Mouse (Mus musculus): ENCODE results near the gene Trim2.

Gene Trim2

GRCm38 (mm10) chr3:84287256-84287655 lies 19.4 kb downstream of the Trim2 start:
- no peak for DNase-seq (ENCODE audit: low read depth, low spot score)

DNA sequence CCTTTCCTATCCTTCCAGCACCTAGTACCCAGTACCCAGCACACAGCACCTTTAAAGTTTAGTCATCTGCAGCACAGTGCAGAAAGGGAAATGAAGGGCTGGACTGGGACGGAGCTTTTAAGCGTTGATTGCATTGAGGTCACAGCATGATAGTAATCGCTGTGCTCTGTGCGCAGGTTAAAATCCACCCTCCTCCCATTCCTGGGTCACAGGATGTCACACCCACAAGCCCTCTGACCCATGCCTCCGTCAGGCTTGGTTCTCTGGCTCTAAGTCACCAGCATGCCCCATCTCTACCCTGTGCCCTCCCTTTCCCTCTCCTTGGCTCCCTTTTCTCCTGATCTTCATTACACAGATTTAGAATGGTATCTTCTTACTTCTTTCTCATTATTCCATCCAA lies 20.4 kb downstream of the Trim2 start:
- no peak for DNase-seq (ENCODE audit: low read depth, low spot score)

GRCm38 (mm10) chr3:84284796-84285195 lies 21.9 kb downstream of the Trim2 start:
- no peak for DNase-seq (ENCODE audit: low read depth, low spot score)

- no peak for DNase-seq (ENCODE audit: low read depth, low spot score)
These were observed 23.2 kb downstream of the Trim2 start for GRCm38 (mm10) chr3:84283524-84283923.

DNA sequence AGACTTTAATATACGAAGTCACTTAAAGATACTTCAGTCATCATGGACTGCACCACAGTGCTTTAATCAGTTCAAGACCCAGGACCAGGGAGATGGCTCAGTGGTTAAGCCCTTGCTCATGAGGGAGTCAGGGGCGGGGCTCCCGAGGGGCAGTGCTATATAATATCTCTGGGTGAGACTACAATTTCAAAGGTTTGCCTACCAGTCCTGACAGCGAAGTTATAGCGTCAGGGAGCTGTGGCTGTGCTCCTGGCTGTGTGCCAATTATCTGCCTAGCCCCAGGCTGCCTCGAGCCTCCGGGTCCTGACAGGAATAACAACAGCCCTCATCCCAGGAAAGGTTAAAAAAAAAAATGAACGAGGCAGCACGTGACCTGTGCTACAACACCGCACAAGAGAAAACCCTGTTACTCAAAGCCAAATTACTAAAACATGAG lies 24.7 kb downstream of the Trim2 start:
- no peak for DNase-seq (ENCODE audit: low read depth, low spot score)

DNA sequence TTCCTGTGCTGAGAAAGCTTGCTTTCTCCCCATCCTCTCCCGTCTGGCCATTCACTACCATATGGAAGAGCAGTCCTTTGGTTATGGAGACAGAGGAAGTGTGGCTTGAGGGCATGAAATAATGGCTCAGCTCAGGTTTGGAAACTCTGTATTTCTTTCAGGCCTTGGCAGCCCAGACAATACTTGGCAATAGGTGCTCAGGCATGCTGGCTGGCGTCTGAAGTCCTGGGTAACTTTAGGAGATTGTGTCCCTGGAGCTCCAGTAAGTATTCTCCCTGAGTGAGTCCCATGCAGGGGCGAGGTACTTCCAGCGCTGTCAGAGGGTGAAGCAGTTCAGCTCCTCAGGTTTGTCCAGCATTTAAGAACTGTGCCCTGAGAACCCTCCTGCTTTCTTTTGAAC lies 27.9 kb downstream of the Trim2 start:
- DNase-seq (ENCODE audit: low read depth, low spot score), result no peak

GRCm38 (mm10) chr3:84275124-84275523 lies 31.6 kb downstream of the Trim2 start:
- no peak for DNase-seq (ENCODE audit: low read depth, low spot score)

DNA sequence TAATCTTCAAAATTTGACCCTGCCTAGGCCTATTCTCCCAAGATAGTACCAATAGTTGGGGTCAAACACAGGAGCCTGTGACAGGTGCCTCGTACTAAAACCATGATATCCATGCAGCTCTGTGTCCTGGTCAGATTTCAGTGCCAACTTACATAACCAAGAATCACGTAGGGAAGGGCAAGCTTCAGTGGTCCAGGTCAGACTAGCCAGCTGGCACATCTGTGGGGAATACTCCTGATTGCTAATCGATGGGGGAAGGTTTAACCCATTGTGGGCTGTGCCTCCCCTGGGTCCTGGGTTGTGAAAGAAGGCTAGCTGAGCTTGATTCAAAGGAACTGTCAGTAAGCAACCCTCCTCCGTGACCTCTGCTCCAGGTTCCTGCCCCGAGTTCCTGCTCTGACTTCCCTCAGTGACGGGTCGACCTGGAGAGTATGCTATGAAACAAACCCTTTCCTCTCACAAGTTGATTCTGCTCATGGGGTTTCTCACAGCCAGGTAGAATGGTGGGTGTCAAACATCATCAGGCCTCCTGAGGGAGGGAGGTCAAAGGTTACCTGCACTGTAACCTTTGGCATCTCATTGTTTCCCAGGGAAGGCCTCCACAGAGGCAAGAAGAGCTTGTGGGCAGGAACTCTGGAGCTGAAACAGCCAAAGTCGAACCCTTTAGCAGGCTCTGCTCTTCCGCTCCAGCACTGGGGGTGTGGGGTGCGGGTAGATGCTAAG lies 34.2 kb downstream of the Trim2 start:
- no peak for DNase-seq (ENCODE audit: low read depth, low spot score)

- DNase-seq (ENCODE audit: low read depth, low spot score), result no peak
These were observed 34.9 kb downstream of the Trim2 start for GRCm38 (mm10) chr3:84271794-84272193.

DNA sequence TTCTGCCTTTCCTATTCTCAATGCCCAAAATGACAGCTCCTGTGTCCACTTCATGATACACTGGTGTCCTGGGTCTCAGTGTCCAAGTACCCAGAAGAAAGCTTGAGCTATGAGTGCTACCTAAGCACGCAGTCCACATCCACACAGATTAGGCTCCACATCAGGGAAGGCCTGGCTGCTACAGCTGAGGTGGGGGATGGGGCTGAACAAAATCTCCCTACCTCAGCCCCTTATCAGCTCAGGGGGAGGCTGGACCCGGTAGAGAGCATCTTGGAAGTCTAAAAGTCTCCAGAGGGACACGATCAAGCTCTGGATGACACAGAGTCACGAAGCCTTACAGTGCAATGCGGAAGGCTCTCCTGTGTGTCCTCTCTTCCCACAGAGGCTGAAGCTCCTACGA lies 35.6 kb downstream of the Trim2 start:
- no peak for DNase-seq (ENCODE audit: low read depth, low spot score)

- DNase-seq (ENCODE audit: low read depth, low spot score), result no peak
These were observed 36.1 kb downstream of the Trim2 start for GRCm38 (mm10) chr3:84270624-84270995.

- DNase-seq (ENCODE audit: low read depth, low spot score), result no peak
These were observed 36.6 kb downstream of the Trim2 start for GRCm38 (mm10) chr3:84269987-84270623.

GRCm38 (mm10) chr3:84268434-84268833 lies 38.2 kb downstream of the Trim2 start:
- DNase-seq (ENCODE audit: low read depth, low spot score), result no peak

- DNase-seq (ENCODE audit: low read depth, low spot score), result no peak
These were observed 40.2 kb downstream of the Trim2 start for GRCm38 (mm10) chr3:84266391-84266931.

GRCm38 (mm10) chr3:84265084-84265483 lies 41.6 kb downstream of the Trim2 start:
- no peak for DNase-seq (ENCODE audit: low read depth, low spot score)

GRCm38 (mm10) chr3:84264395-84264794 lies 42.3 kb downstream of the Trim2 start:
- DNase-seq (ENCODE audit: low read depth, low spot score), result no peak

DNA sequence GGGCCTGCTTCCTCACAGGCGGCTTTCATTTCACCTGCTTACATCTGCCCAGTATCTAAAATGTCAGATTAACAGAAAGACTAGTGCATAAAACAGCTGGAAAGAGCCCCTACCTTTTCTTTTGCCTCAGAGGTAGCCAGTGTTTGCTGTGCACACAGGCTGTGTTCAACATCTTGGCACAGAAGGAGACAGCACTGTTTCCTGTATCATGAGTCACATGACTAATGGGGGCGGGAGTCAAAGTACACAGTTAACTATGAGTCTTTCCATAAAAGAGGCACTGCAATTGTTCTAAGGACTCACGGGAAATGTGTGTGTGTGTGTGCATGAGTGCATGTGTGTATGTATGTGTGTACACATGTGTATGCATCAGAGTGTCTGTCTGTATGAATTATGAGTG lies 43.9 kb downstream of the Trim2 start:
- DNase-seq (ENCODE audit: low read depth, low spot score), result no peak

- DNase-seq (ENCODE audit: low read depth, low spot score), result no peak
These were observed 44.8 kb downstream of the Trim2 start for GRCm38 (mm10) chr3:84261863-84262262.

GRCm38 (mm10) chr3:84260837-84261236 lies 45.8 kb downstream of the Trim2 start:
- no peak for DNase-seq (ENCODE audit: low read depth, low spot score)

DNA sequence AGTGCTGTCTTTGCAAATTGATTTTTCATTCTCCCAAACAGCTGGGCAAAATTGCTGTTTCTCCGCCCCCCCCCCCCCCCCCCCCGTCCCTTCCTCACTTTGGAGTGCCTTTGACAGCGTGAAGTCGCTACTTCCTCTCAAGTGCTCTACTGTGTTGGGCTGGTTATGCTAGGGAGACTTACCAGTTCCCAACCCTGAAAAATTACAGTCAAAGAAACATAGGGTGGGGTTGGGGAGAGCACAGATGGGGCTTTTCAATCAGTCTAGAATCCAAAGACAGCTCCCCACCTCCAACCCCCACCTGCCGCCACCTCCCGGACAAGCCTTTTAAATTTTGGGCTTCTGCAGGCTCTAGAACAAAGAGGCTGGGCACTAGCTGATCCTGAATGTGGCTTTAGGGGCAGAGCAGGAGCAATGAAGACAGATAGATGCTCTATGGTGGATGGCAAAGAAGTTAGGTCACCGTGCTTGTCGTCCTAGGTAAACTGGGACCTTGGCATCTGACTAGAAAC lies 46.6 kb downstream of the Trim2 start:
- no peak for DNase-seq (ENCODE audit: low read depth, low spot score)

DNA sequence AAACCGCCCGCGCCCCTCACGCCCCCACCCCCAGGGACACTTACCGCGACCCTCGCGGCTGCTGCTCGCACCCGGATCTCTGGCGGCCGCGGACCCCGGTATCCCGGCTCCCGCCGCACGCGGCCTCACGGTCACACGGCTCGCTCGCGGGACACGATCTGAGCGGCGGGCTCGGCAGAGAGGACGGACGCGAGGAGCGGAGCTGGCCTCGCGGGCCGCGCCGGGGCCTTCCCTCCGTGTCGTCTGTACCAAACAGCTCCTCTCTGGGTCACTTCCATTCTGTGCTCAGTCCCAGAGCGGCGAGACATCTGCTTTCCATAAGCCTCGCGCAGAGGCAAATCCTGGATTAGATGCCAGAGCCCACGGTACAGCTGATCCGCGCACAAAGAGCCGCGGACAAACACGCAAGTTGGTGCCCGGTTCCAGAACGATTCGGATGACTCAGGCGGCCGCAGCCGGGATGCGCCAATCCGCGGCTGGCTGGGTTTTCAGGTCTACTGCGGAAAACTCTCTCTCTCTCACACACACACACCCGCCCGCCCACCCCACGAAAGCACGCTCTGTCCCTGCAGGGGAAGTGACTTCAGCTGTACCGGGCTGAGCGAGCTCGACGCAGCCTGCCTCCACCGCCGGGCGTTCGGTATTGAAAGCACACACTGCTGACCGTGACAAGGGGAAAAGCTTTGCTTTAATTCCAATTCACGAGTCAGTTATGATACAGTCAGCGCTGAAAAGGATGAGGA lies 47.2 kb downstream of the Trim2 start:
- DNase-seq (ENCODE audit: low read depth, low spot score), result no peak

- no peak for DNase-seq (ENCODE audit: low read depth, low spot score)
These were observed 48.1 kb downstream of the Trim2 start for GRCm38 (mm10) chr3:84258518-84259031.
